Mouse (Mus musculus) liver, embryonic 15.5 days (tissue): Measurements from ENCODE around the gene Abi1. TPM values are rescaled to one million over a fixed set of nuclear protein-coding genes. Genes with fewer than 3 reads are reported as not detected.

Experiments
- ATAC-seq: fragments of 200-750 bp; cut with Nextera tagmentation; 2 replicates; pipeline ENCODE4 v1.8.0; 2017; ENCODE audit warnings: moderate number of reproducible peaks, mild to moderate bottlenecking, moderate library complexity; ENCODE audit not compliant: insufficient read depth
- H3K27ac ChIP-seq: fragments of 300-500 bp; sonication (generic); replicated peaks from 2 replicates; pipeline ENCODE4 v1.5.1; 2015; ENCODE audit warnings: mild to moderate bottlenecking, inconsistent platforms
- H3K27me3 ChIP-seq: fragments of 300-500 bp; sonication (generic); 2 replicates; pipeline ENCODE4 v1.6.1; 2015; ENCODE audit warnings: mild to moderate bottlenecking, inconsistent platforms
- H3K36me3 ChIP-seq: fragments of 300-500 bp; sonication (generic); replicated peaks from 2 replicates; pipeline ENCODE4 v1.6.1; 2015; ENCODE audit warnings: moderate library complexity, mild to moderate bottlenecking, inconsistent platforms
- H3K4me1 ChIP-seq: fragments of 300-500 bp; sonication (generic); replicated peaks from 2 replicates; pipeline ENCODE4 v1.6.1; 2015; ENCODE audit warnings: inconsistent platforms
- H3K4me2 ChIP-seq: fragments of 300-500 bp; sonication (generic); 2 replicates; pipeline ENCODE4 v1.6.1; 2015; ENCODE audit warnings: moderate library complexity, mild to moderate bottlenecking, inconsistent platforms
- H3K4me3 ChIP-seq: fragments of 300-500 bp; sonication (generic); replicated peaks from 2 replicates; pipeline ENCODE4 v1.5.1; 2015; ENCODE audit warnings: mild to moderate bottlenecking, inconsistent platforms
- H3K9ac ChIP-seq: fragments of 300-500 bp; sonication (generic); 2 replicates; pipeline ENCODE4 v1.6.1; 2015; ENCODE audit warnings: moderate library complexity, mild to moderate bottlenecking, inconsistent platforms
- H3K9me3 ChIP-seq: fragments of 300-500 bp; sonication (generic); replicated peaks from 2 replicates; pipeline ENCODE4 v1.6.1; 2016; ENCODE audit warnings: inconsistent platforms
- WGBS: fragments of 180-500 bp; shearing (Covaris S2); methylation state at CpG from one replicate; pipeline ENCODE4 v1.1.7; 2015; ENCODE audit warnings: mixed read lengths; ENCODE audit not compliant: insufficient replicate concordance; 5-methylcytosine and 5-hydroxymethylcytosine counted together
- polyA plus RNA-seq: library from polyadenylated mRNA; unstranded; fragments of >200 nt; fragmentation: Nextera tagmentation; extraction: Ambion mirVana; gene quantifications from 2 replicates; pipeline ENCODE4 v1.2.1, GENCODE M21; 2015

Gene Abi1
- polyA plus RNA-seq, 1 experiment from 2014 or later = 19.0 TPM

DNA sequence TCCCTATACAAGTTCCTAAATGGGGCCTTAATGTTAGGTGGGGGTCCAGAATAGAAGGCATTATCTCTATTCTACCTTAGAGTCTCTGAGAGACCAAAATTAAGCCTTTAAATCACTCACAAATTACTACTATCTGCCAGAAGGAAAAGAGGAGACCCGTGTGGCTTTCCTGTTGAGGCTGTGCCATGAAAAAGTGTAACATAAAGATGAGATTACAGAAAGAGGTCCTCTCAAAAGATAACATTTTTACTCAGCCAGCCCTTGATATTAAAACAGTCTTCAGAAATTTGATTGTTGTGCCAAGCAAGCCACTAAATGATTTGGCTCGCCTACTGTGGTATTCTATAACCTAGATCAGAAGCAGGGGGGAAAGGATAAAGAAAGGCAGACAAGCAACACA, 32.9 kb downstream of the Abi1 start:
- Histone ChIP-seq H3K4me1 (peaks cover 9% of the 10 kb centered on the region), H3K27ac (no peak overlapping the region), H3K9ac (no peak overlapping the region), H3K9me3 (no peaks in the 10 kb centered on the region), H3K27me3 (no peaks in the 10 kb centered on the region), H3K4me2 (no peak overlapping the region), H3K4me3 (no peak overlapping the region), H3K36me3 (peaks cover 10% of the 10 kb centered on the region)
- no peak for ATAC-seq
- 37% methylated on average over 2 of the region's 2 CpGs for WGBS

GRCm38 (mm10) chr2:23006219-23006618, 33.8 kb downstream of the Abi1 start:
- peaks cover 9% of the 10 kb centered on the region for H3K4me1 ChIP-seq
- WGBS = 48% methylated on average over 6 of the region's 6 CpGs
- H3K27me3 ChIP-seq = no peaks in the 10 kb centered on the region
- no peak overlapping the region for H3K27ac ChIP-seq
- peaks cover 10% of the 10 kb centered on the region for H3K36me3 ChIP-seq
- no peak overlapping the region for H3K4me2 ChIP-seq
- no peak overlapping the region for H3K4me3 ChIP-seq
- no peak for ATAC-seq
- H3K9me3 ChIP-seq = no peaks in the 10 kb centered on the region
- no peak overlapping the region for H3K9ac ChIP-seq

- no peaks in the 10 kb centered on the region for H3K27me3 ChIP-seq
- H3K4me3 ChIP-seq = no peak overlapping the region
- H3K27ac ChIP-seq = no peak overlapping the region
- H3K36me3 ChIP-seq = peaks cover 3% of the 10 kb centered on the region
- H3K9ac ChIP-seq = no peak overlapping the region
- WGBS = 78% methylated on average over 3 of the region's 3 CpGs
- ATAC-seq = no peak
- H3K4me2 ChIP-seq = no peak overlapping the region
- H3K4me1 ChIP-seq = peaks cover 26% of the 10 kb centered on the region
- H3K9me3 ChIP-seq = no peaks in the 10 kb centered on the region
These were observed 37.4 kb downstream of the Abi1 start for GRCm38 (mm10) chr2:23002637-23003036.

GRCm38 (mm10) chr2:22999620-23000019, 40.4 kb downstream of the Abi1 start:
- no peak overlapping the region for H3K9ac ChIP-seq
- no peak for ATAC-seq
- 0 out of 2 replicates have a peak, but pooled peaks cover under 1% of the 10 kb centered on the region for H3K36me3 ChIP-seq
- WGBS = 53% methylated on average over 1 of the region's 1 CpGs
- H3K27ac ChIP-seq = no peak overlapping the region
- no peak overlapping the region for H3K4me3 ChIP-seq
- H3K4me2 ChIP-seq = no peak overlapping the region
- peaks cover 20% of the 10 kb centered on the region for H3K4me1 ChIP-seq
- no peaks in the 10 kb centered on the region for H3K9me3 ChIP-seq
- no peaks in the 10 kb centered on the region for H3K27me3 ChIP-seq

DNA sequence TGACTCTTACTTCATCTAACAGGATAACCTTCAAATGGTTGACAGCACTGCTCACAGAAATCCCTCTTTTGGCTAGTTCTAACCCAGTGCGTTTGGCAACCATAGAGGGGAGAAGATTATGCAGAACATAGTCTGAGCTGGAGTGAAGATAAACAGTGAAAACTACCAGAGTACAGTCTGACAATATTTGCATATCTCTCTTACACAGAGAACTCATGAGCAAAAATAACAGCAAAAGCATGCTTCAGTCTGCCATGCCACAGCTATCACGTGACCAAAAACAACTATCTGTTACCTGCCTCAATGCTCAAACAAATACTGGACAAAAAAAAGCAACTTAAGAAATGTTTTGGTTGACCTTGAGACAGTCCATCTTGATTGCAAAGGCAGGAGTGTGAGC, 41.2 kb downstream of the Abi1 start:
- ATAC-seq = peak; percentile 40; the same call in 1 of the 2 replicates
- Histone ChIP-seq H3K9me3 (no peaks in the 10 kb centered on the region), H3K27ac (0 out of 2 replicates have a peak overlapping the region, but pooled peaks have one; percentile 29), H3K4me2 (no peak overlapping the region), H3K36me3 (peaks cover 5% of the 10 kb centered on the region; the same call in 1 of the 2 replicates), H3K4me1 (peaks cover 20% of the 10 kb centered on the region), H3K27me3 (no peaks in the 10 kb centered on the region), H3K9ac (no peak overlapping the region), H3K4me3 (no peak overlapping the region)
- 15% methylated on average over 2 of the region's 2 CpGs for WGBS

DNA sequence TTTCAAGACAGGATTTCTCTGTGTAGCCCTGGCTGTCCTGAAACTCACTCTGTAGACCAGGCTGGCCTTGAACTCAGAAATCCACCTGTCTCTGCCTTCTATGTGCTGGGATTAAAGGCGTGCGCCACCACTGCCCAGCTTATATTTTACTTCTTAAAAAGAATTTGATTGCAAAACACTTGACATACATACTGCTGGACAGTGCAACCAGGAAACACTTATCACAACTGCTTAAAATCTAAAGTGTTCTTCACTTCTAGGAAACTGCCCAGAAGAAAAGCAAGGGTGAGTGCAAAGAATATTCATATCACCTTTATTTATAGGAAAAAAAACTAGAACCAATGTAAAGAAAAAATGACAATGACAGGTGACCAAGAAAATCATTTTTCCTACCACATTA, 42.0 kb downstream of the Abi1 start:
- peaks cover 20% of the 10 kb centered on the region for H3K4me1 ChIP-seq
- 82% methylated on average over 2 of the region's 2 CpGs for WGBS

DNA sequence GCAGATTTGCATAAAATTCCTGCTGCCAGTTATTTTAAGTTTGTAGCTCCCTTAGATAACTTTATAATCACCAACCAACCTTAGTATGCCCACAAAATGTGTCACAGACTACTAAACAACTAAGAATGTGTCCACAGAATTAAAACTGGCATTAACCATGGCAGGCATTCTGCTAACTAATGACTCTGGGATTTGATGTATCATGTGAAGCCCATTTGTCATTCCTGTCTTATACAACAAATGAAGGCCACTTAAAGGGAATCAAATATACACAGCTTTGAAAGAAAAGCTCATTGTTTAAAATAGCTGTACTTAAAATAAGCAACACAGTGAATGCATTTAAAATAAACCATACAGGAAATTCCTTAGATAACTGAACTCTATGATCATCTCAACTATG, 44.0 kb downstream of the Abi1 start:
- no peak overlapping the region for H3K27ac ChIP-seq
- peaks cover 20% of the 10 kb centered on the region for H3K4me1 ChIP-seq
- ATAC-seq = no peak
- no peaks in the 10 kb centered on the region for H3K9me3 ChIP-seq
- H3K4me3 ChIP-seq = no peak overlapping the region
- H3K27me3 ChIP-seq = no peaks in the 10 kb centered on the region
- H3K4me2 ChIP-seq = no peak overlapping the region
- H3K9ac ChIP-seq = no peak overlapping the region
- peaks cover 12% of the 10 kb centered on the region for H3K36me3 ChIP-seq

More for the DNA sequence above, 42.0 kb downstream of the Abi1 start:
- Histone ChIP-seq H3K9ac (no peak overlapping the region), H3K4me2 (no peak overlapping the region), H3K9me3 (no peaks in the 10 kb centered on the region), H3K27ac (no peak overlapping the region), H3K27me3 (no peaks in the 10 kb centered on the region), H3K36me3 (peaks cover 9% of the 10 kb centered on the region), H3K4me3 (no peak overlapping the region)
- ATAC-seq = no peak

DNA sequence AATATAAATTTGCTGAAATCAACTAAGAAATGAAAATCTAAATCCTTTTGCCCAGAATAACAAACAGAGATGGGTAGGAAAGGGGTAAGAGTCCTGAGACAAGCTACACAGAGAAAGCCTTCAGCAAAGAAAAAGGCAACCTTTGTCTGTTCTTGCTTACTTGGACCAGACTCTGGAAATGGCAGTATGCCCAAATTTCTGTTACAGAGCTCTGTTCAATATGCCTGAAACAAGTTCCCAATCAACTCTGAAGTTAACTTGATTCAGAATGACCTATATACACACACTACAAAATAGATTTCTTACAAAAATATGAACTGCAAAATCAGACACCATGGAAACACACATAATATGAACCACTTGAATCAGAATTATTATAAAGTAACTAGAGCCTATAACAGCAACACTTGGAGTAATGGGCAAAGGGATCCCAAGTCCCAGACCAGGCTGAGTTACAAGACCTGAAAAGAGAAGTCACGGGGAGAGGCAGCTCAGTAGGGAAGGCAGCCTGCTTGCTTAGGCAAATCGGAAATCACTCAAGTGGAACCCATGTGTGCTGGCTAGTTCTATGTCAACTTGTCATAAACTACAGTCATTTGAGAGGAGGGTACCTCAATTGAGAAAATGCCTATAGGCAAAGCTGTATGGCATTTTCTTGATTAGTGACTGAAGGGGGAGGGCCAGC, 53.9 kb downstream of the Abi1 start:
- Histone ChIP-seq H3K4me2 (no peak overlapping the region), H3K27me3 (no peaks in the 10 kb centered on the region), H3K36me3 (no peaks in the 10 kb centered on the region), H3K4me1 (peaks cover 7% of the 10 kb centered on the region; the same call in 1 of the 2 replicates), H3K9ac (no peak overlapping the region), H3K4me3 (no peak overlapping the region), H3K27ac (no peak overlapping the region), H3K9me3 (no peaks in the 10 kb centered on the region)
- 74% methylated on average over 2 of the region's 2 CpGs for WGBS
- ATAC-seq = no peak

- H3K4me2 ChIP-seq = no peak overlapping the region
- no peak overlapping the region for H3K9ac ChIP-seq
- ATAC-seq = no peak
- H3K4me3 ChIP-seq = no peak overlapping the region
- no peaks in the 10 kb centered on the region for H3K27me3 ChIP-seq
- WGBS = 57% methylated on average over 3 of the region's 3 CpGs
- no peaks in the 10 kb centered on the region for H3K36me3 ChIP-seq
- H3K9me3 ChIP-seq = no peaks in the 10 kb centered on the region
- H3K4me1 ChIP-seq = no peaks in the 10 kb centered on the region
- H3K27ac ChIP-seq = no peak overlapping the region
These were observed 62.6 kb downstream of the Abi1 start for GRCm38 (mm10) chr2:22977387-22977973.

DNA sequence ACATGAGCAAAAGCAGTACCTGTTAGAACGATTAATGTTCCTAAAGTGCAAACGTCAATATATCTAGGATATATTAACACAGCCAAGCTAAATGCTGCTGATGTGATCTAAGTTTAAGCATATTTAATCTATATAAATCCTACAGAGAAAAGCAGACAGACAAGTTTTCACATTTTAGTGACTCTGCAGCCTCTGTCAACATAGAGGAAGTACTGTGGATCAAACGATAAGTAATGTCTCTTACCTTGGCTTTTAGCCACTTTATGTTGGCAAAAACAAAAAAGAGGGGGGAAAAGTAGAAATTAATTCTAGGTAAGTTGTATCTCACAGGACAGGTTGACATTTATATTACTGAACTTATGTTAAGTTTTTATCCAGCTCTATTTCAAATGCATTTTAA, 77.1 kb downstream of the Abi1 start:
- no peak for ATAC-seq
- H3K4me1 ChIP-seq = peaks cover 2% of the 10 kb centered on the region
- 67% methylated on average over 3 of the region's 3 CpGs for WGBS
- no peak overlapping the region for H3K4me3 ChIP-seq
- no peaks in the 10 kb centered on the region for H3K27me3 ChIP-seq
- no peak overlapping the region for H3K4me2 ChIP-seq
- no peak overlapping the region for H3K27ac ChIP-seq
- H3K9ac ChIP-seq = no peak overlapping the region
- no peaks in the 10 kb centered on the region for H3K9me3 ChIP-seq
- 0 out of 2 replicates have a peak, but pooled peaks cover 8% of the 10 kb centered on the region for H3K36me3 ChIP-seq

GRCm38 (mm10) chr2:22962242-22962641, 77.8 kb downstream of the Abi1 start:
- ATAC-seq = no peak
- H3K9ac ChIP-seq = no peak overlapping the region
- no peak overlapping the region for H3K27ac ChIP-seq
- 86% methylated on average over 8 of the region's 8 CpGs for WGBS
- H3K4me3 ChIP-seq = no peak overlapping the region
- H3K4me1 ChIP-seq = peaks cover 9% of the 10 kb centered on the region
- H3K9me3 ChIP-seq = no peaks in the 10 kb centered on the region
- H3K4me2 ChIP-seq = no peak overlapping the region
- no peaks in the 10 kb centered on the region for H3K27me3 ChIP-seq
- H3K36me3 ChIP-seq = 0 out of 2 replicates have a peak, but pooled peaks cover 5% of the 10 kb centered on the region
